Mouse (Mus musculus) urinary bladder, postnatal 4 days (tissue): ENCODE data around the gene Fuca1.

ENCODE experiments used
- DNase-seq, 2 experiments: peaks; one replicate each; pipeline ENCODE4 v3.0.0; 2021 to 2022; ENCODE audit warnings: low spot score in 2 of 2

The Fuca1 gene

DNA sequence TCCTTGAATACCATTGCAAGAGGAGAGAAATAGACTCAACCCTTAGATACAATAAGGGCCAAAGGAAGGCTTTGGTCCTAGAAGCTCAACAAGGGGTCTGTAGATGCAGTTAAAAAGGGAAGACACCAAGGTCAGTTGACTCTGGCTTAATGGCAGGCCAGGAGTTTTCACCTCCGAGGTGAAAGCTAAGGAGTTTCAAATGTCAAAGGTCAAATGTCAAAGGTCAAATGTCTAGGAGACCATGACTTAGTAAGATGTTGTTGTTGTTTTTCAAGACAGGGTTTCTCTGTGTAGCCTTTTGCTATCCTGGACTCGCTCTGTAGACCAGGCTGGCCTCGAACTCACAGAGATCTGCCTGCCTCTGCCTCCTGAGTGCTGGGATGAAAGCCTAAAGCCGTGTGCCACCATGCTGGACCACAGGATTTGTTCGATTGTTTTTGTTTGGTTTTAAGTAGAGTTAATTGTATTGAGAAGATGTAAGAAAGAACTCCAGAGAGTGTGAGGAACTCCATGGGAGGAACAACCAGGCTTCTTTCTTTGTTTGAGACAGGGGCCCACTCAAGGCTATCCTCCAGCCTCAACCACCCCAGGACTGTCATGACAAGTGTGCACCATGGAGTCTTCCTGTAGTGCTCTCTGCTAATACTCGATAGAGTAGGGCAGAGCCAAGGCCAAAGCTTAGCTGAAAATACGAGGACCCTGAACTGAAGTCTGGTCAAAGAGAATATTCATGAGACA is 31.2 kb upstream of the Fuca1 start:
- DNase-seq = peak in 1 of 2 experiments; percentile 19

DNA sequence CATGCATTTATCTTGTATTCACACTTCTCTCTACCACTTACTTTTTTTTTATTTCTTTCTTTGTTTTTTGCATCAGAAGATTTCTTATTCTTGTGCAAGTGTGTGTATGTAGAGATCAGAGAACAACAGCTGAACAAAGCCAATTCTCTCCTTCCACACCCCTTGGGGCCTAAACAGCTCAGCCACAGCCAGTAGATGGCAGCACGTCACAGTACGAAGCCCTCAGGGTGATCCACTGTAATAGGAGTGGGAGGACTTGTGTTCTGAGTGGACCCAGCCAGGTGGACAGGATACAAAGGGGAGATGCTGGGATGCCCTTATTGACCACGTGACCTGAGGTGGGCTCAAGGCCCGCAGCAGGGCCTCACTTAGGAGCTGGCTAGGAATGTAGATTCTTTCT is 30.7 kb upstream of the Fuca1 start:
- DNase-seq = peak; percentile 57 to 83

DNA sequence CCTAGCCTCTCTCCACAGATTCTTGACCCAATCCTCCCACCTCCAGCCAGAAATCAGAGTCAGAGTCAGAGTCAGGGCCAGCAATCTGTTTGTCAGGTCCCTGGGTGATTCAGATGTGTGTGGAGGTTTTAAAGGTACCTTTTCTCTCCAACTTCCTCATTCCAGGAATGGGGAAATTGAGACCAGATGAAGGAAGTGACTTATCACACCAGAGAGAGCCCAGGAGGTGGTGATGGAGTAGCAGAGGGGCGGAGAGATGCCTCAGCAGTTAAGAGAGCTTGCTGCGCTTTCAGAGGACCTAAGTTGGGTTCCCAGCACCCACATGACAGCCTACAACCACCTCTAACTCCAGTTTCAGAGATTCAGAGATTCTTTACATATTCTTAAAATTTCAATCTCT is 29.0 kb upstream of the Fuca1 start:
- no peak for DNase-seq

DNA sequence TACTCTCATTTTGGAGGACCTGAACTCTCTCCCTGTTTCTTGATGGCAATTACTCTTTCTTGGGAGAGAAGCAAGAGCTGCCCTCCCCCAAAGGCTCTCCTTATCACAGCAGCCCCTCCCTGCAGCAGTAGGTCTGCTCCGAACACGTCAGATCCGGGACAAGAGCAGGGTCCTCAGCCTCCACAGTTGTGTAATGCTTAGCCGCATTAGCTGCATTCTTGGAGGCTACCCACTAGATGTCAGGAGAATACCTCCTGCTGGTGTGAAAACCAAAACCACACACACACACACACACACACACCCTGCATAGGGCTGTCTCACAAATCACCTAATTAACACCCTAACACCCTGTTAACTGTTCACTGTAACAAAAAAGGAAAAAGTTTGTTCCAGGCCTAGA is 27.7 kb upstream of the Fuca1 start:
- DNase-seq = no peak

DNA sequence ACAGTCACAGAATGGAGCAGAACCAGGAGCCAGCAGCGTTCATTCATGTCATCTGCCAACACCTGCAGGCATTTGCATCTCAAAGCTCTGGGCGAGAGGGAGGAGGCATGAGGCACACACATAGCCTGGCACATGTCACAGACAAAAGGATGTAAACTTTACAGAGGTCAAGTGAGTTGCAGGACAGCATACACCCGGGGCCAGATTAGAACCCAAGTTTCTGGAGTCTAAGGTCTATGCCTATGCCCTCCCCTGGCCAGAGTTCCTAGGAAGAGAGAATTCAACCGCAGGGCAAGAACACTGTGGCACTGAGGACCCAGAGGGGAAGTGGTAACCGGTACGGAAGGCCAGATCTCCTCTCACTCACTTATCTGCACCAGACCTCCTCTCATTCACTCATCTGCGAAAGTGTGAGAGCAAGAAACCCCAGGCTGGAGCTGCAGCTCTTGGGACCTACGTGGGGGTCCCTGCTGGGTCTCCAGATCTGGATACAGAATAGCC is 25.4 kb upstream of the Fuca1 start, which contains the start of gene Cnr2:
Gene Cnr2 (plus strand): TSS at position 324 of the 501 bp plus-strand sequence.
- no peak for DNase-seq

DNA sequence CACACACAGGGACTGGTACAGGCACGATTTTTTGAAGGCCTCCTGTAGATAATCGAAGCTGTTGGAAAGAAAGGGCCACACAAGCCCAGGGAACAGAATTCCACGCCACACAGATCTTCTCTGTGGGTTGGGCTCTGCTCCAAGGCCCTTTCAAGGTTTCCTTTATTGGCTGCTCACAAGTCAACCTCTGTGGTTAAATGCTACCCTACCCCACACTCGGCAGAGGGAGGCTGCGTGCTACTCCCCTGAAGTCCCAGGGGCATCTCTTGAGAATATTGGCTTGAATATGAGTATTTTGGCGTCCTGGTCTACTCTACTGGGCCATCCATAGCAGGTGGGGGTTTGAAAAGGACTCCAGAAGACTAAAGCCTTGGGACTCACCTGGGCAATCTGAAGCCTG is 24.4 kb upstream of the Fuca1 start:
- DNase-seq = no peak

DNA sequence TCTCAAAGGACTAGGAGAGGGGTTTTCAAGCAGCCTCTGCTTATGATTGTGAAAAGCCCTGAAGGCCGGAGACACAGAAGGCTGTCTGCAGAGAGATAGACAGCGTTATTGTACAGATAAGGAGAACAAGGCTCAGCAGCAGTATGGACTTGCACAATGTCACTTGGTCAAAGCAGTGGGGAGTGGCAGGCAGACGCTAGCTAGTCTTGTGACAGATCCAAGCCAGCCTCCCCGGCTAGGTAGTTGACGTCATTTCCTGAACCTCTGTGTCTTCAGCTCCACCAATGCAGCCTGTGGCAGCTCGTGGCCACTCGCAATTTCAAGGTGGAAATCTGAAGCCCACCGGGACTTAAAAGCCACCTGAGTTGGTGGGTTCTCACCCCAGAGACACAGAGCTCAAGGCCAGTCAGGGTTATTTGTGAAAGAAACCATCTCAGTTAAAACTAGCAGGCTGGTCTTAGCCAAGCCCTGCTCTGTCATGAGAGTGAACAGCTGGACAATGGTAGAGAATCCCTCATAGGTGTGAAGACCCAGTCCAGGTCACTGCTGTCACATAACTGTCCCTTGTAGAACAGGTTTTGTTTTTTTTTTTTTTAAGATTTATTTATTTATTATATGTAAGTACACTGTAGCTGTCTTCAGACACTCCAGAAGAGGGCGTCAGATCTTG is 22.0 kb upstream of the Fuca1 start:
- no peak for DNase-seq

DNA sequence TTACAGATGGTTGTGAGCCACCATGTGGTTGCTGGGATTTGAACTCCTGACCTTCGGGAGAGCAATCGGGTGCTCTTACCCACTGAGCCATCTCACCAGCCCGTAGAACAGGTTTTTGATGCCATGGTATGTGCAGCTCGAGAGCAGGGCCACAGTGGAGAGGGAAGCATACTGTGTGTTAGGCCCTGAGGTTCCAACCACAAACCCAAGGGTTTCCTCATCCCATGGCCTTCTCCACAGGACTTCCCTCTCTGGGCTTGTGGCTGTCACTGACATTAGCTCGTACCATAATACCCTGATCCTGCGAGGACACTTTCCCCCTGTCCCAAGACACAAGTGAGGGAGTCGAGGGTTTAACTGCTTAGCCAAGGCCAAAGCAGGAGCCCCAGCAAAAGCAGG is 21.5 kb upstream of the Fuca1 start:
- no peak for DNase-seq

DNA sequence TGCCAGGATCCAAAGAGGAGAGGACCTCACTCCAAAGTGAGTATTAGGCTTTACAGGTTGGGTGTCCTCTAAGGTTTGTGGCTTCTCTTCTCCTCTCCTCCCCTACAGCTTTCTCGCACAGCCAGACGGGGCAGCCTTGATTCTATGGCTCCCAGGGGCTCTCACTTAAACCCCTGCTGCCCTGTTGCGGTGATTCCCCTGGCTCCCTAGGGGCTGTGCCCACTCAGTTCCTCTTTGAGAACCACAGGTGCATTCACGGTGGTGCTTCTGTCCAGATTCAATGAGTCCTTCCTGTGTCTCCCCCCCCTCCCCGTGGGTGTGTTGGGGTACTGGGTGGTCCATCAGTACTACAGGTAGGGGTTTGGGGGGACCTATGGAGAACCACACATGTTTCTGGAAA is 20.5 kb upstream of the Fuca1 start:
- no peak for DNase-seq

DNA sequence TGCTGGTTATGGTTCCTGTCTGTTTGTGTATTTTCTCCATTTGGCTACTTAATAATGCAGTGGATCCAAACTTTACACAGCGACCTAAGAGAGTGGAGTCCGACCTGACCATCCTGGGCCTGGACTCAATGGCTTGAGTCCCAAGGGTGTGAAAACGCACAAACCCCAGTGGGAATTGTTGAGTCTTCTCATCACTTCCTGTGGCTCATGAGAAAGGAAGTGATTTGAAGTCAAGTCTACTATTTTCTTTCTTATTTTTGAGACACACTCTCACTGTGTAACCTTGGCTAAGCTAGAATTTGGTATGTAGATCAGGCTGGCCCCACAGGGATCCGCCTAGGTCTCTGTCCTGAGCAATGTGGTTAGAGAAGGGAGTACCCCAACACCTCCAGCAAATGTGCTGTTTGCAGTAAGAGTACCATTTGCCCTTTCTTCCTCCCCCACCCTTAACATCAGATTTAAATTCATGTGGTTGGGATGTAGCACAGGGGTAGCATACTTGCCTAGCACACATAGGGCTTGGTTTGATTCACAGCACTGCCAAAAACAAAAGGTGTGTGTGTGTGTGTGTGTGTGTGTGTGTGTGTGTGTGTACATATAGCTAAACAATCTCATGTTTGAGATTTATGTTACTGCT is 17.8 kb upstream of the Fuca1 start:
- no peak for DNase-seq

DNA sequence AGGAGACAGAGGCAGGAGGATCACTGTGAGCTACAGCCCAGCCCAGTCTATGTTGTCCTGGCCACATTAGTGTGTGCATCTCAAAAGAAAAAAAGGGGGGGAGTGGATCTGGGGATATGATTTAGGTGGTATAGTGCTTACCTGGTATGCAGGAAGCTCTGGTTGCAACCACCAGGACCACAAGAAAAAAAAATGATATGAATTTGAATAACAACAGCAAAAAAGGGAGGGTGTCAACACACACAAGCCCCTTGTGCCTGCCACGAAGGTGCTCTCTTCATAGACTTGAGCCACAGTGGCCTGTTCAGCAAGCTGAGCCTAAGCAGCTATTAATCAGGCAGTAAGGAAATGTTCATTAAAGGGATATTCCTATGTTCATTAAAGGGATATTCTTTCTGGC is 15.7 kb upstream of the Fuca1 start:
- no peak for DNase-seq

DNA sequence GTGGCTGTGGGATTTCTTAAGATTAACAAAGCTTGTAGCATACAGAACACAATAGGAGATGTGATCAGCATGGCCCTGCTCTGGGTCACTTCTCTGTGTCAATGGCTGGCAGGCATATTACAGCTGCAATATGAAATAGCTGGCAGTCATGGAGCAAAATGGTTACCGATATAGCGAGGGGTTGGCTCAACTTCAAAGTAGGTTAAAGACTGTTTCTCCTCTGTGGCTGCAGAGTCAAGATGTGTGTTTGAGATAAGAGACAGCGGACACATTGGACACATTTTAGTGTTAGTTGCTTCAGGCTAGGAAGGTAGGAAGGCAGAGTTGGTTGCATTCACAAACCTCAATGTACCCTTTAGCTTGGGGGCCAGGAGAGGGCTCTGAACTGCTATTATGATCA is 13.9 kb upstream of the Fuca1 start:
- DNase-seq = no peak

DNA sequence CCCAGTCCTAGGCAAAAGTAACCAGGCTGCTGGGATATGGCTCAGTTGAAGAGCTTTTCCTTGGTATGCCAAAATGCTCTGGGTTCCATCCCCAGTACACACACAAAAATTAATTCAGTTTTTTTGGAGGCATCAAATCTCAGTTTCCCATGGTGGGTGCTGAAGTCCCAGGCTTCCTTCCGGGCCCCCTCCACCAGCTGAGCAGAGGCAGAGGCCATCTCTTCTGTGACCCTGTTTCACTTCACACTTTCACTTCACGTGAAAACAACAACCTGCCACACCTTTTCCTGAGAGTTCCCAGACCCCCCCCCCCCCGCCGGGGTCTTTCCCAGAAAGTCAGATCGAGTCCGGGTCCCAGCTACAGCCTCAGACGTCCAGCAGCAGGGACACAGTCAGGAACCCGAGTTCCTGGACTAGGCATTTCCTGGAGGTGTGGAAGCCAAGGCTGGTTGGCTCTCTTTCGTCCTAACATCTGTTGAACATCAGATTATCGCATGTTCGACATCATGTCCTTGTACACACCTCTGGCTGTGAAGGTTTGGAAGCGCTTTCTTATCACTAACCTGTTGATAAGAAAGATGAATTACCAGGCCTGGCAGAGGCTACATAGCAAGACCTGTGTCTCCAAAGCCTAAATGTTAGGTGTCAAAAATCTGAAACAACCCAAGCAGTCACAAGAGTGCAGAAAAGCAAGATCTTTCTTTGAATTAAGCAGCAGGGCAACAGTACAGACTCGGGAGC is 11.0 kb upstream of the Fuca1 start:
- DNase-seq = no peak

DNA sequence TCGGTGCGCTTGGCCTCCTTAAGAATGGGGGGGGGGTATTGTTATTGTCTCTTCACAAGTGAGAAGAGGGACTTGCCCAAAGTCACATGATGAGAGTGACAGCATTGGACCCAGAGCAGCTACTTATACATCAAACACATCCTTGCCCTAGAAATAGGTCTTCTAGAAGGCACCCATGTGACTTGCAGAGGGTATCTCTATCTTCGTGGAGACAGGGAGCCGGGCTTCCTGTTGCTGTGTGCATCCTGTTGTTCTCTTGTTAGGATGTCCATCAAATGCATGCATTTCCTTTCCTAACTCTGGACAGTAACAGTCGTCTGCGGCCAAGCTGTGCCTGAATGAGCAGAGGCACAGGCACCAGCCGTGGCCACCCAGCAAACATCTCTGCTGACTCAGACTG is 9.0 kb upstream of the Fuca1 start:
- no peak for DNase-seq

DNA sequence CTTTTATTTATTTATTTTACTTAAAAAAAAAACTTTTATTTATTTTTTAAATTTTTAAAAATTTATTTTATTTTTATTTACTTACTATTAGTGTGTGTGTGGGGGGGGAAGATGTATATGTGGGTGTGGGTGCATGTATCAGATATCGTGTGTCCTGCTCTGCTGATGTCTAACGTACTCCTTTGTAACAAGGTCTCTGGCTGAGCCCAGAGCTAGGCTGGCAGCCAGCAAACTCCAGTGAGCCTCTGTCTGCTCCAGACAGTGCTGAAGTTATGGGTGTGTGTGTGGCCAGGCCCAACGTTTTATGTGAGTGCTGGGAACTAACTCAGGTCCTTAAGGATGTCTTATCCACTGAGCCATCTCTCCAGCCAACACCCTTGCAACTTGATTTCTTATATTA is 8.4 kb upstream of the Fuca1 start:
- no peak for DNase-seq

DNA sequence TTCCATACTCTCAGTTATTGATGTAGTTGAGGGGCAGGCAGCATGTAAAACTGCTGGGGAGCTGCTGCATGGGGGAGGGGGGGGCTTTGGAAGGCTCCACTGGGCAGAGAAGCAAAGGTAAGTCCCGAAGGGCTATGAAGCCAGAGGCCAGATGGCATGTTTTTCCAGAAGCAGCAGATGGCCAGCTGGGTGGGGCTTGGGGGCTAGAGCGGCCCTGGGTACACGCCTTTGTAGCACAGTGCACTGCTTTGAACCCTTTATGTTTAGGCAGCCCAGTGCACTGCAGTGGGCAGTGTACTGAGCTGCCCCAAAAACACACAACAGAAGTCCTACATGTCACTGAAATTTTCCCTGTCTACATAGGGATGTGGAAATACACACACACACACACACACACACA is 7.7 kb upstream of the Fuca1 start:
- DNase-seq = no peak

DNA sequence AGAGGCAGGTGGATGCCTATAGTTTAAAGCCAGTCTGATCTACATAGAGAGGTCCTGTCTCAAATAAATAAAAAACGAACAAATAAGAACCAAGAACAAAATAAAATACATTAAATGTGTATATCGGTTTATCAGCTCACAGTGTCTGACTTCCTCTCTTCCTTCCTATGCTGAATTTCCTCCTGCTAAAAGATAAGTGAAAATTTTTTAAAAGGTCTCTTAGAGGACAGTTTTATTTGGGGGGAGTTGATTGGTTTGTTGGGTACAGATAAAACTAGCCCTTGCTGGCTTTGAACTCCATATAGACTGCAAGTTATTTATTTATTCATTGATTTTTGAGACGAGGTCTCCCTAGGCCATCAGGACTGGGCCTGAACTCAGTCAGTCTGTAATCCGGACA is 7.1 kb upstream of the Fuca1 start:
- no peak for DNase-seq

DNA sequence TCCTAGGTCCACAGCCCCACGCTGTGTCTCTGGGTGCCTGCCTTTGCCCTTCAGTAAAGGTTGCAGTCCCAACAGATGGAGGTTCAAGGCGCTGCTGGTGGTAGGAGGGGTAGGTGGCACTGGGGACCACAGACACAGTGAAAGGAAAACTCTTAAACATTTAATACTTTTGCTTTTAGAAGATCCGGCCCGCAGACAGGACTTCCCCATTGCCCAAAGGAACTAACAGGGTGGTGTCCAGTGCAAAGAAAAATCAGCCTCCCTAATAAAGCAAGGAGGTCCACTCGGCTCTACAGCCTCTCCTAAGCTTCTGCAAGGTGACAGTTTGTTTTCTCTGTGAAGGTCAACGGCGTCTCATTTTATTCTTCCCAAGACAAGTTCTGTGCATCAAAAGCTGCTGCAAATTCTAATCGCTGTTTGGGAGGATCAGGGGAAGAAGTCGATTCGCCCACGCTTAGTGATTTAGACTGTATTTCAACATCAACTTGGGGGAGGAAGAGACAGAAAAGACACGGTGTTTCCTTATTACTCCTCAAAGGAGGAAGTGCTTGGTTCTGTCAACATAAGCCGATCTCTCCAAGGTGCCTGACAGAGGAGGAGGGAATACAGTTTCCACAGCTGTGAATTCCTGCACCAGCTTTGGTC is 1.8 kb upstream of the Fuca1 start:
- no peak for DNase-seq

DNA sequence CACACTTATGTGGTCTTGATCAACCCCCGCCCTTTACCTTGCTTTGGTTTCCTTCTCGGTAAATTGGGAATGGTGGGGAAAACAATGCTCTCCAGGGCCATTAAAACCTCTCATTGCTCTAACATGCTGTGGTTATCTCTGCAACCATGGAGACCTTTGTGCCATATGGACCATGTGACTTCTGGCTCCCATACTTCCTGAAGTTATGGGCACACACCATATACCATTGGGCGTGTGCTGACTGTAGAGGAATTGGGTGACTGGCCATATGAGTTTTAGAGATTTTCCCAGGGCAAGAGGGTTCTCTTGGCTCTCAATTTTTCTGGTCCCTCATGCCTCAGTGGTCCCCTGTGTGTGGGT is 1.3 kb upstream of the Fuca1 start:
- no peak for DNase-seq

DNA sequence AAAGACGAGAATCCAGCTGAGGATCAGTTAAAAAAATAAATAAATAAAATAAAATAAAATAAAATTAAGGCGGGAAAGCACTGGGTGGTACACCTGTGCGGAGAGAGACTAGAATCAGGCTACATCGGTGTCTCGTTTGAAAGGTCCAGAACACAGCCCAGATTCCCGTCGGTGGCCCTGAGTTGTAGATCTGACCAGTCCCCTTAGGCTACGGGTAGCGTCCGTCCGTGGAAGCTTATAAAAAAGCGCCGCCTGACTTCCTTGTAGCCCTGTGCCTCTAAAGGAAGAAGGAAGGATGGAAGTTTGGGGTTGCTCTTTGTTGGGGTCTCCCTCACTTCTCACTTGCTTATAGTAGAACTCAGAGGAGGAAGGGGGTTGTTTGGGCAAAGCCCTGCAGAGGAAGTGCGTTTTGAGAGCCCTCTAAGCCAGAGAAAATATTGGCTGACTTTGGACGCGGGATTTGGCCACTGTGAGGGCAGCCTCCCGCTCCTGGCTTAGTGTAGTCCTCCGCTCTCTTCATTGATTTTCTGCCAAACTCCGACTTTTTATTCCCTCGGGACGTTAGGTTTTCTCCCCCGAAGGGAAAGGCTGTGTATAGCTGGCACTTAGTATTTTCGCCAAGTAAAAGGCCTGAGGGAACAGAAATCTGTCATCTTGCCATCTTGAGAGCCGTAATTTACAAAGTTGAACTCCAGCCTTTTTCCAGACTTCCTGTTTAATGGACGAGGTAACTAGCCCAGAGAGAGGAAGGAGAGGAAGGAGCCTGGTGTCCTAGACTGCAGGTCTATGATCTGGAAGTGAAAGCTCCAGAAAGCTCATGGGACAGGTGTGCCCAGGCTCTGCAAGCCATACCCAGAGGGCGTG is 954 bp downstream of the Fuca1 start:
- no peak for DNase-seq

DNA sequence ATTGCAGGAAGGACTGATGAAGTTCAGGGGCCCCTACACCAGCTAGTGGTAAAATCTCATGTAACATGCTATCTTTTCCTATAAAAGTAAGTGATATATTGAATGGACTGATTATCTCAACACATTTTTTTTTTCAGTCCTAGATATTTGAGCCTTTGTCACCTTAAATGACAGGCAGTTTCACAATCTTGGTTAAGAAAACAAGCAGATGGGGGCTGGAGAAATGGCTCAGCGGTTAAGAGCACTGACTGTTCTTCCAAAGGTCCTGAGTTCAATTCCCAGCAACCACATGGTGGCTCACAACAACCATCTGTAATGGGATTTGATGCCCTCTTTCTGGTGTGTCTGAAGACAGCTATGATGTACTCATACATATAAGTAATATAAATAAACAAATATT is 1.7 kb downstream of the Fuca1 start:
- no peak for DNase-seq
